Mouse (Mus musculus) left cerebral cortex, postnatal 14 days (tissue): Measurements from ENCODE around the gene Hgd. TPM values are rescaled to one million over a fixed set of nuclear protein-coding genes. Genes with fewer than 3 reads are reported as not detected.

ENCODE experiments used
- DNase-seq, 2 experiments: peaks; one replicate each; pipeline ENCODE4 v3.0.0; 2021 to 2022; ENCODE audit warnings: low spot score in 2 of 2, mixed read lengths in 1 of 2
- intact Hi-C: fragments of 180-260 bp; cut with DNase I; formaldehyde crosslinking; loops from one replicate; pipeline ENCODE4 v1.15.1; 2025
- total RNA-seq, 2 experiments: library from RNA; stranded (reverse); gene quantifications; 2 replicates each; pipeline ENCODE4 v1.2.3; 2021

Gene Hgd
- total RNA-seq, 2 experiments from 2014 or later, result not detected

GRCm38 (mm10) chr16:37653731-37654657, 74.0 kb downstream of the Hgd start, which contains the start of gene Ndufb4:
TSS of gene Ndufb4 (minus strand) at chr16:37654453.
- peak; percentile 96 to 97 for DNase-seq
- intact Hi-C loops, result loop anchor here (2.0 to 10.0 kb wide), 2 partner anchors 69 to 269 kb away; partner anchors contain the start of gene Stxbp5l

GRCm38 (mm10) chr16:37654831-37655455, 75.0 kb downstream of the Hgd start:
- intact Hi-C loops, result loop anchor here (10.0 kb wide), 1 partner anchor 270 kb away; the partner anchor contains the start of gene Stxbp5l
- DNase-seq, result no peak

GRCm38 (mm10) chr16:37655756-37656347, 75.9 kb downstream of the Hgd start:
- no peak for DNase-seq
- intact Hi-C loops, result loop anchor here (10.0 kb wide), 1 partner anchor 271 kb away; the partner anchor contains the start of gene Stxbp5l

GRCm38 (mm10) chr16:37656796-37657195, 76.8 kb downstream of the Hgd start:
- DNase-seq, result no peak
- intact Hi-C loops, result loop anchor here (10.0 kb wide), 1 partner anchor 272 kb away; the partner anchor contains the start of gene Stxbp5l

GRCm38 (mm10) chr16:37663643-37664459, 83.9 kb downstream of the Hgd start:
- no peak for DNase-seq
- intact Hi-C loops, result no loop called here

- intact Hi-C loops, result no loop called here
- no peak for DNase-seq
Measured at GRCm38 (mm10) chr16:37665394-37665935, 85.5 kb downstream of the Hgd start.

GRCm38 (mm10) chr16:37670666-37671283, 90.8 kb downstream of the Hgd start:
- intact Hi-C loops, result no loop called here
- no peak for DNase-seq

- intact Hi-C loops, result no loop called here
Measured at GRCm38 (mm10) chr16:37675326-37675725, 95.4 kb downstream of the Hgd start.

GRCm38 (mm10) chr16:37676024-37676676, 96.2 kb downstream of the Hgd start:
- DNase-seq, result peak; percentile 51 to 61
- intact Hi-C loops, result no loop called here

More at GRCm38 (mm10) chr16:37675326-37675725, 95.4 kb downstream of the Hgd start:
- DNase-seq, result no peak

- DNase-seq, result no peak
- intact Hi-C loops, result no loop called here
Measured at GRCm38 (mm10) chr16:37676677-37677072, 96.7 kb downstream of the Hgd start.

- intact Hi-C loops, result no loop called here
- no peak for DNase-seq
Measured at GRCm38 (mm10) chr16:37677586-37677985, 97.6 kb downstream of the Hgd start.

- intact Hi-C loops, result loop anchor here (5.0 to 10.0 kb wide), 4 partner anchors 187 to 568 kb away; partner anchors contain the start of genes Gsk3b, Lrrc58 and Stxbp5l
- no peak for DNase-seq
Measured at GRCm38 (mm10) chr16:37680216-37680615, 100.3 kb downstream of the Hgd start.

- intact Hi-C loops, result loop anchor here (5.0 to 10.0 kb wide), 4 partner anchors 186 to 569 kb away; partner anchors contain the start of genes Gsk3b, Lrrc58 and Stxbp5l
- no peak for DNase-seq
Measured at GRCm38 (mm10) chr16:37680831-37681230, 100.9 kb downstream of the Hgd start.

Other genes with a start within 250 kb of the Hgd start
- gene Stxbp5l, start 195.2 kb upstream of the Hgd start, total RNA-seq, result 10 to 100 TPM; 83.0 to 87.9 TPM
- 10 to 100 TPM; 15.1 TPM for gene Gtf2e1, start 40.4 kb upstream of the Hgd start, total RNA-seq
- gene Rabl3, start 40.3 kb upstream of the Hgd start, total RNA-seq, result 1 to 10 TPM; 8.1 to 9.4 TPM
- gene Ndufb4, start 74.3 kb downstream of the Hgd start, total RNA-seq, result 10 to 100 TPM; 73.9 to 77.1 TPM
- gene Fstl1, start 196.7 kb downstream of the Hgd start, total RNA-seq, result 10 to 100 TPM; 44.8 to 49.1 TPM